Mouse (Mus musculus): ENCODE data around the gene Atp13a3.

The Atp13a3 gene

DNA sequence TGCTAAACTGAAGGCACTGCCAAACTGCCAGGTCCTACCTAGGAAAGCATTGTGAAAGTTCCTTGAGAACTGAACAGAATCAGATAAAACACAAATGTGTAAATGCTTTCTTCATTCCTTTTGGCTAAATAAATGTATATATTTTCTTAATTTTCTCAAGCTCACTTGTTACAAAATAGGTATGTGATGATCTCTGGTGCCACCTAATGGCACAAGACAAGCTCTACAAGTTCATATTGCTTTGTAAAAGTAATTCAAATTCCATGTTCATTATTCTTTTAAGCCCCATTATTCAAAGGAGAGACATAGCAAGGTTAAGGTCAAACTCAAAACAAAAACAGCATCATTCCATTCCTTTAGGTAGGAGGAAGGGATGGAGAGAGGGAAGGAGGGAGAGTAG is 91.5 kb downstream of the Atp13a3 start:
- no peak for DNase-seq (ENCODE audit: low spot score)

DNA sequence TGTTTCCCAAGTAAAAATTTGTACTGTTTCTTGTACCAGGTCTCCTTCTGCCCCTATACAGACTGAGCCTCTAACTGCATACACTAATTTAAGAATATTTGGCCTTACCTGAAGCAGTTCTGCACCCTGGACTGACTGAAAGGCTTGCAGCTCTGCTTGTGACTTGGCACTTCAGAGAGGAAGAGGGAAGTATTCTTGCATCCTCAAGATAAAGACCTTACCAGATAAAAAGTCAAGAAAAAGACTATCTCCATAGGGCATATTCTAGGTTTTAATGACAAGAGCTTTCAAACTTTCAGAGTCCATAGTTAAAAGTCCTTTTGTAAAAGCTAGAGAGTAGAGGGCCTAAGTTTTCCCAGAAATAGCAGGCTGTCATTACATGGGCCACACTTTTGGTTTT is 95.1 kb downstream of the Atp13a3 start, which contains the start of gene Gp5:
Gp5 (minus strand) TSS at position 133 of the 400 bp plus-strand sequence.
- DNase-seq (ENCODE audit: low spot score): no peak

DNA sequence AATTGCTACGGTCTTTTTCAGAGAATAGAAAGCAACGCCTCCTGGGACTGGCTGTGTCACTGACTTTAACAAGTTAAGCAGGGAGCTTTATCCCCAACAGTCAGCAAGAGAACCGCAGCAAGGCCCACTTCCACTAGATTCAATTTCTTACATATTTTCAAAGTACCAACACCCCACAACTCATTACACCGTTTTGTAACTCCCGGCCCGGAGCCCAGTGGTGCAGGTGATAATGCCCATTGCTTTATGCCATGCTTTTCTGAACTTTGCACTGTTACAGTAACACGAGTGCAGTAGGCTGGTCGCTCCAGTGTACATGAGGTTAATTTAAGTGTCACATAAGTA is 95.6 kb downstream of the Atp13a3 start:
- no peak for DNase-seq (ENCODE audit: low spot score)

DNA sequence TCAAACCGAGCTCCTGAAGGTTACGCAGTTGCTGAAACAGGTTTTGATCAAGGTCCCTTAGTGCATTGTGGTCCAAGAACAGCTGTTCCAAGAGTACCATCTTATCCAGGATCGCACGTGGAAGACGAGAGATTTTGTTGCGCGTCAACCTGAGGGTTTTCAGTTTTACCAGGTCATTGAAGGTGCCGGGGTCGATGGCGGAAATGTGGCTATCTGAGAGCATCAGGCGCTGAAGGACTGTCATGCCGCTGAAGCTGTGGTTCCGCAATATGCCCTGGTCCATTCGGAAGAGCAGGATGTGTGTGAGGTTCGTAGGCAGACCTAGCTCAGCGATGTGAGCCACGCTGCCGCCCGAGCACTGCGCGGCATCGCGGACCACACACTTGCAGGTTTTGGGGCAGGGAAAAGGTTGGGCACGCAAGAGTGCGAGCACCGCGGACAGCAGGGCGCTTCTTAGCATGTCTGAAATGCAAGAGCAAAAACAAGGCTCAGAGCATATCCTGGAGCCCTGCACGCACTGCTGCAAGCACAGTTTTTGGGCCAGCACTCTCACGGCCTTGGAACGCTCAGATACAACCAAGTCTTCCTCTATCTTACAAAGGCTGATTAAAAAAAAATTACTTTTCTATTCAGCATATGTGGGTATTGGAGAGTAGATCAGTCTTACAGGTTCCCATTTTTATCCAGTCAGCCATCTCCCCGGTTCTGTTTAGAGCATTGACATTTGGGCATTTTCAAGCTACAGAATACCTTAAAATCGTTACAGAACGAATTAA is 96.2 kb downstream of the Atp13a3 start:
- no peak for DNase-seq (ENCODE audit: low spot score)

DNA sequence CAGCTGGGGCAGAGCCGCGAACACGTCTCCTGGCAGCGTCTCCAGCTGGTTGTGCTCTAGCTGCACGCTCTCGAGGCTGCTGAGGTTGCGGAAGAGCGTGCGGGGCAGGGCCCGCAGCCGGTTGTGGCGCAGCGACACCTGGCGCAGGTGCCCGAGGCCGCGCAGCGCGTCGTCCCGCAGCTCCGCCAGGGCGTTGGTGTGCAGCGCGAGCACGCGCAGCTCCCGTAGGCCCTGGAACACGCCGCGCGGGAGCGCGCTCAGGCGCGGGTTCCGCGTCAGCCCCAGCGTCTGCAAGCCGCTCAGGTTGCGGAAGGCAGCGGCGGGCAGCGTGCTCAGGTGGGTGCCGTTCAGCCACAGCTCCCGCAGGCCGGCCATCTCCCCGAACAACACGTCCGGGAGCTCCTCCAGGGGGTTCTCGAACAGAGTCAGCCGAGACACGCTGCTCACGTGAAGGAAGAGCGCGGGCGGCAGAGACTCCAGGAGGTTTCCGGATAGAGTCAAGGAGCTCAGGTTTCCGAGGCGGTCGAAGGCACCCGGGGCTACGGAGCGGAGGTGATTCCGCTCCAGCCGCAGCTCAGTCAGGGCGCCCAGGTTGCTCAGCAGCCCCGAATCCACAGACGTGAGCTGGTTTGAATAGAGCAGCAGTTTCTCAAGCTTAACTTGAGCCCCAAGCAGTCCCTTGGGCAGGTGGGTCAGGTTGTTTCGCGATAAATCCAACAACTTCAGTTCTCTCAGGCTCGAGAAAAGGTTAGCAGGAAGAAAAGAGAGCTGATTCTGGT is 97.0 kb downstream of the Atp13a3 start:
- DNase-seq (ENCODE audit: low spot score): peak; percentile 26

DNA sequence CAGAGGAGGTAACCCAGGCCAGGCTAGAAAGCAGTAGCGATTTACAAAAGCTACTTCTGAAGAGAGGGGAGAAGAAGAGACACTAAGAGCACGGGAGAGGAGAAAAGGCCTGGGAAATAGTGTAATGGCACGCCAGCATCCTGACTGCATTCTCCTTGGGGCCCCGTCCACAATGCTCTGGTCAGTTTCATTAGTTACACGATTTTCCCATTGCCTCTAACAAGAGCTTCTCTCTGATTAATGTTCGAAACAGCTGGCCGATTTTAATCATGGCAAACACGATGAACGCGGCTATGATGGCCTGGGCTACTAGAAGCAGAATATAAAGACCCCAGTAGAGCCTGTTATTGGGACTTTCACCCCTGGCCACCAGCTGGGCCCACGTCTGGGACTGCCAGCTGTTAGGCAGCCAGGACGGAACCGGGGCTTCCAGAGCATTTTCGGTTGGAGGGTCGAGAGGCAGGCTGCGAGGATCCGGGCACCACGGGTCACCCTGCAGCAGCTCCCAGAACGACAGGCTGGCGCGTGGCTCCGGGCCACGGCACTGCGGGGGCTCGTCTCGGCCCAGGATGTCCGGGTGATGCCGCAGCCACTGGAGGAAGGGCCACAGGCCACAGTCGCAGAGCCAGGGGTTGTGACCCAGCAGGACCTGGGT is 97.7 kb downstream of the Atp13a3 start:
- no peak for DNase-seq (ENCODE audit: low spot score)

DNA sequence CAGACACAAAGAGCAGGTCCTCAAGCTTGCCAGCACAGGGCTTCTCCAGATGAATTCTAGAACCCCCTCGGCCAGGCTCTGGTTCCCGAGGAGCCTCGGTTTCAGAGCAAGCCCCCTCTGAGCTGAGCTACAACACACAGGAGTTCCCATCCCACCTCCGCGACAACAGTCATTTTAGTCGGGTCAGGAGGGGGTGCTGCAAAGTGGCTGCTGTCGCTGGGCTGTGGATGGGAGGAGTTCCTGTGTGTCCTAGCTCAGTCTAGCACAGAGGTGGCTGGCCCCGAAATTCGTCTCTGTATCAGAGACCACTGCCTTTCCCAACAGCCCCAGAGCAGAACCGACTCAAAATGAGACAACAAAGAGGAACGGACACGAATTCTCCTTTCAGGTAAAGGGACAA is 98.5 kb downstream of the Atp13a3 start:
- DNase-seq (ENCODE audit: low spot score): no peak

DNA sequence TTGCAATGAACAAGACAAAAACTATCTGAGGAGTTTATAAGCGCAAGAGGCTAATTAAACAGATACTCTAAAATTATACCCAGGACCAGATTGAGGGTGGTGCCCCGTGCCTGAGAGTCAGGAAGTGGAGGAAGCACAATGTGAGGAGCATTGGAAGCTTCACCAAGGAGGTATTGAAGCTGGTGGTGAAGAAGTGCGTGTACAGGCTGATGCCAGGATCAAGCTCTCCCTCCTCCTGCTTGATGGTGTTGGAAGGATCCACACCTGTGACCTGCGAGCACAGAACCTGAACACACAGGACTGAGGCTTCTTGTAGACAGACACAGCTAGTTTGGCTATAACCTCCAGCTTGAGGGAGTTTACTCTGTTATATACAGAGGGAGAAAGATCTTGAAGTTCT is 99.7 kb downstream of the Atp13a3 start:
- no peak for DNase-seq (ENCODE audit: low spot score)

DNA sequence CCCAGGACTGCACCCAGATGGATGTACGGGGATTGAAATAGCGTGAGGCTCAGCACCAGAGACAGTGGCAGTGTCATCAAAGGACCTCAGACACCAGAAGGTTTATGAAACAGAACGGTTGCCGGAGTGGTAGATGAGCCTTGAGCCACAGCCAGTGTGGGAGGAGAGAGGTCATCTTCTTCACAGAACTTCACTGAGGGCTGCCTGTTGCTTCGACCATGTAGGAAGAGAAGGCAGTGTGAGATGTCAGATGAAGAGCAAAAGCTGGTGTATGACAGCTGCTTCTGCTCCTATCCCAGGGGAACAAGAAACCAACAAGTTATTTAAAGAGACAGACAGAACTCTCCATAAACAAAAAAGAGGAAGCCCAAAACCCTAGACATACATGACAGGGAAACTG is 101.5 kb downstream of the Atp13a3 start:
- no peak for DNase-seq (ENCODE audit: low spot score)

DNA sequence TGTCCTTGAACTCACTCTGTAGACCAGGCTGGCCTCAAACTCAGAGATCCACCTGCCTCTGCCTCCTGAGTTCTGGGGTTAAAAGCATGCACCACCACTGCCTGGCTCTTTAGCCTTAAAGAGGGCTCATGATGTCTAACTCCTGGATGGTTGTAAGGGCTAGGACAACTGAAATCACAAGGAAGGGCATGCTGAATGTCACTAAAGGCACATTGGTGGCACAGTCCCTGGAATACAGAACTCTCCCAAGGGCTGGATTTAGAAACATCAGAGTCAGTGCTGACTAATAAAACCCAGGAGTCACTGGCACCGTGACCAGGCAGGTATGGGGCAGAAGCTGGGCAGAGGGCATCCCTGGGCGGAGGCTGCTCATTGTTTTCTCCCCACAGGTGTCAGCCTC is 102.4 kb downstream of the Atp13a3 start:
- no peak for DNase-seq (ENCODE audit: low spot score)

DNA sequence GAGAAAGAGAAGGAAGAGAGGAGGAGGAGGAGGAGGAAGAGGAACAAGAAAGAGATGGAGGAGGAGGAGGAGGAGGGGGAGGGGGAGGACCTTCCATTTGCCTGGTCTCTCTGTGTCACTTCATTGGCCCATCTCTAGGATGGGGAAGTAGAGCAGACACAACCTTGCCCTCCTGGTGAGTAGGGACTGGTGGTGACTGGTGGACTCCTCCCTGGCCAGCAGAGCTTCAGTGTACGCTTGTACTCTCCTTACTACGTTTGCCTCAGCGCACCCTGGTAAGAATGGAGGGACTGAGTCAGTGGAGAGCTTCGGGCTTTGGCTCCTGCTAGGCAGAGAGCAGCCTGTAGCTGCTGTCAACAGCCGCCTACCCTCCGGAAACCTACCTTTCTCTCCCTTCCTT is 103.1 kb downstream of the Atp13a3 start:
- no peak for DNase-seq (ENCODE audit: low spot score)

DNA sequence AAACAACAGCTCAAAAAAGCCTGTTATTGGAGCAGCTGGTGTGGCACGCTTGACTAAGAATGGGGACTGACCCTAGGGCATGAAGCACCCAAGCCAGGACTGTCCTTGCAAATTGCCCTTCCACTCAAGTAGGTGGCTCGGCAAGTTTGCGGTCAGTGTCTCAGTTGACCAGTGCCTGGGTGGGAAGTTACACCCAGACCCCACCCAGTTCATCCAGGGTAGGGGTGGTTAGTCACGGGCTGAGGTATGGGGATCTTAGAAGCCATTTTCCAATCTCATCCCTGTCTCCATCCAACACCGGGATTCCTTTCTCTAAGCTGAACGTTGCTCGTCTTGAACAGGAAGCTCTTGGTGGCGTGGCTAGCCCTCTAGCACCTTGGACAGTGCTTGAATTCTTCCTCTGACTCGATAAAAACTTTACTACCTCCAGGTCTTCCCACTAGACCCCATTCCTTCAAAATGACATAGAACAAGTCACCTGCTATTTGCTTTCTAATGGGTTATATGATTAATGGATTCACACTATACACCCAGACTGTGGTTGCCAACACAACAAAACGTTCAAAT is 106.0 kb downstream of the Atp13a3 start:
- DNase-seq (ENCODE audit: low spot score): no peak

DNA sequence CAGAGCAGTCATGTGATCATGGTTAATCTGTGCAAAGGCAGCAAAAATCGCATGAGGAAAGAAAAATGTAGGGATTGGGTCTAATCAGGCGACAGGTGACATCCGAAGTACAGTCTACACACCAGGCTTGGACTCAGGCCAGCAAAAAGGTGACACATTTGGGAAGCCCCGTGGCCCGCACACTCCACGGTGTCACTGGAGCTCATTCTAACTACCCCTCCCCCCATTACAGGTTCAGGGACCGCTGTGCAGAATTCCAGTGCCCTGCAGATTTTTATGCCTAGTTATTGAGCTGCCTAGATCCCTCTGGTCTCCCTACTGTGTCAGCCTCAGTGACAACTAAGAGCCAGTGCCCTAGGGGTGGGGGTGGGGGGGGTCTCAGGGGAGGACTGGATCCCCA is 108.3 kb downstream of the Atp13a3 start:
- DNase-seq (ENCODE audit: low spot score): no peak

DNA sequence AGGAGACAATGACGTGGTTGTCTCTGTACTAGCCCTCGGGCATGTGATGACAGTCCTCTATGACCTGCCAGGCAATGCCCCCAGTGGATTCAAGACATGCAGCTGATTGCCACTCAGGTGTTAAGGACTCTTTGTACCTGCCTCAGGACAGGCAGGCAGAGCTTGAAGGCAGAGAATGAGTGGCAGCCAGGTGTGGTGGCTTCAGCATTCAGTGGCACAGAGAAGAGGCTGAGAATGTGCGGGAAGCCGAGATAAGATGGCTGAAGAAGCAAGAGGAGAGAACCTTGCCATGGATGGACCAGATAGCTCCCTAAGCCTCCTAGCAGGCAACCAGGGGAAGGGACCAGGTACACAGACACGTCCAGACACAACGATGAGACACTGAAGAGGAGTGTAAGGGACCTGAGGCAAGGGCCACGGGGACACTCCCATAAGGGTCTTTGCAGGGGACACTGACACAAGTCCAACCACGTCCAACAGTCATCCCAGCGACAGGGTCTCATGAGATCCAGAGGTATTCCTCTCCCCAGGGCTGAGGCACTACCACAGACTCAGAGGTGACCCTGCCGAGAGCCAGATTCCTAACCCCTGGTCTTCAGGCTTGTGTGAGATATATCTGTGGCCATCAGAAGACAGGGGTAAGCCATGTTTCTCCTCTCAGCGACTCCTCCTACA is 109.0 kb downstream of the Atp13a3 start:
- no peak for DNase-seq (ENCODE audit: low spot score)

DNA sequence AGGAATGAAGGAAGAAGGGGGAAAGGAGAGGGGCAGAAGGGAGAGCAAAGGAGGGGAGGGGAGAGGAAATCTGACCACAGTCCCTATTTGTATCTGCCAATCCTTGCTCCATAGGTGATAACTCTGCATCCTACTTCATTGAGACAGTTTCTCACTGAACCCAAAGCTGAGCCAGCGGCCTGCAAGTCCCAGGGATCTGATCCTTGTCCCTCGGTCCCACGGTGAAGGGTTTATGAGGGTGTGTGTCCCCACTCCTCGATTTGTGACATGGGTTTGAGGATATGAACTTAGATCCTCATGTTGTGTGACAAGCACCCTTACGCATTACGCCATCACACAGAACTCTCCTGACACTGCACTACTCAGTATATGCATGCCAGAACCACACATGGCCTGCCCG is 110.7 kb downstream of the Atp13a3 start:
- no peak for DNase-seq (ENCODE audit: low spot score)

DNA sequence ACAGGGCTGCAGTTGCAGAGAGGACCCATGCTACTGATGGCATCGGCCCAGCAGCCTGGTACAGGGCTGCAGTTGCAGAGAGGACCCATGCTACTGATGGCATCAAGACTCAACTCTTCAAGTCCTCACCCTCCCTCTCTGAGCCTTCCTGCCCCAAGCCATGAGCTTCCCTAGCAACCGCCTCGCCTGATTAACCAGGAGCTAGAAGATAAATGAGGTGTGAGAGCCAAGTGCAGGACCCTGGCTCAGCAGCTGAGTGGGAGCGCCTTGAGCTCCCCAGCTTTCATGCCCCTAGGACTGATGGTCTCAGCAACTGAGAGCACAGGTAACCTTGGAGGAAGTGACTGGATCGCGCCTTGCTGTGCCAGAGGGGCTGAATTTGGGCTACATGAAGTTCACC is 115.3 kb downstream of the Atp13a3 start:
- no peak for DNase-seq (ENCODE audit: low spot score)

DNA sequence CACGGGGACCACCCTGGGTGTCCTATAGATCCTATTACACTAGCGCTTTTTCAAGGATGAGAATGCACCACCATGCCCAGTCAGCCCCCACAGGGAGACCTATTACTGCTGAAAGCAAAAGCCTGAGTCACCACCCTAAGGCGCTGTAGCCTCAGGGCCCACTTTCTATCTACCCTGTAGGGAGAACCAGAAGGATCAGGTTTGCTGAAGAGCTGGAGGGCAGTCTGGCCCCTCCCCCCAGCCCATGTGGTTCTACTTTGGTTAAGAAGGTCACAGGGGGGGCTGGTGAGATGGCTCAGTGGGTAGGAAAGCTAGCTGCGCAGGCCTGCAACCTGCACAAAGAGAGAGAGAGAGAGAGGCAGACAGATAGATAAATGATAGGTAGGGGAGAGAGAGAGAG is 120.1 kb downstream of the Atp13a3 start:
- no peak for DNase-seq (ENCODE audit: low spot score)

DNA sequence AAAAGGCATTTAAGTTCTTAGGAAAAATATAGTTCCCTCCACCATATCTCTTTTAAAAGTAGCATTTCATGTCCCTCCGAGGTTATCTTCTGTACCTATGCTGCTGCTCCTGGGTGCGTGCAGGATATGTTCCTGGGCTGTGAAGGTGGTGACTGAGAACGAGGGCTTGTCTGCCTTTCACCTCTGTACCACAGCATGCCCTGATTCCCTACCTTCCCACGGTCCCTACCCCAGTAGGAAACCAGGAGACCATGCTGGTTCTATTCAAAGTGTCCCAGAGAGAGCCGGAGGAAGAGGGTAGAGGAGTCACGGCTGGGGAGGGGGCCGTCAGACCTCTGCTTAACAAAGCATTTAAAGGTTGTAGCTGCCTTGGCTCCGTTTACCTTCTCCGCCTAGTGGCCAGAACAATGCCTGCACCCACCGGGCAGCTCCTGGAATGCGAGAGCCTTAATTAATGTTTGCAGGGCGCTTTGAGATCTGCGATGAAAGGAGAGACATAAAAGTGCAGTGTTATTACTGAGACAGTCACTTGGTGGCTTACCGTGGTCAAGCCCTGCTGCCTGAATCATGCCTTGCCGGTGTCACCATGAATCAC is 121.9 kb downstream of the Atp13a3 start:
- DNase-seq (ENCODE audit: low spot score): no peak

DNA sequence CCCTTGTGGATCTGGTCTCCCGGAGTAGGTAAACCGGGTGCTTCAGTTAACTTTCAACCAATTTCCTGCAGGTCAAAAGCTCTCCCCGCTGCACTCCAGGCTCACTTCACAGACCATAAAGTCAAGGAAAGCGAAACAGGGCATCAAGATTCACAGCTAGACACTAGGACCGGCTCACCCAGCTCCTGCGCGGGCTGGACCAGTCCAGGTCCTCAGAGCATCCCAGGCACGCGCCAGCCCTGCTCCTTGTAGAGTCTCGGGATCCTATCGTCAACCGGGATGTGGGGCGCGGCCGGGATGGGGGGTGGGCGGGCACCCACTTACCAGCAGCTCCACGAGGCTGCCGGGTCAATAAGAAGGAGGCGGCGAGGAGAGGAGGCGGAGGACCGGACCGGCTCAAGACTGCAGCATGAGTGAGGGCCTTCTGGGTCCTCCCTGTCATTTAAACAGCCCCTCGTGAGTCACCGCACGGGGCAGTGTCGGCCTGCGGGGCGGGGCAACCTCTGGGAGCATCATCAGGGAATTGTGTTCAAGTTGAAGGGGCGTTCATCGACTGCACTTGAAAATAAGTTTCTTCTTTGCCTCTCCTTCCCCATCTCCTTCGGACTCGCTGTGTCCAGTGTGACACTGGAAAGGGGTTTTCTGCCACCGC is 122.8 kb downstream of the Atp13a3 start, which contains the start of gene Lrrc15:
Lrrc15 (minus strand) TSS at position 413 of the 652 bp plus-strand sequence.
- no peak for DNase-seq (ENCODE audit: low spot score)

DNA sequence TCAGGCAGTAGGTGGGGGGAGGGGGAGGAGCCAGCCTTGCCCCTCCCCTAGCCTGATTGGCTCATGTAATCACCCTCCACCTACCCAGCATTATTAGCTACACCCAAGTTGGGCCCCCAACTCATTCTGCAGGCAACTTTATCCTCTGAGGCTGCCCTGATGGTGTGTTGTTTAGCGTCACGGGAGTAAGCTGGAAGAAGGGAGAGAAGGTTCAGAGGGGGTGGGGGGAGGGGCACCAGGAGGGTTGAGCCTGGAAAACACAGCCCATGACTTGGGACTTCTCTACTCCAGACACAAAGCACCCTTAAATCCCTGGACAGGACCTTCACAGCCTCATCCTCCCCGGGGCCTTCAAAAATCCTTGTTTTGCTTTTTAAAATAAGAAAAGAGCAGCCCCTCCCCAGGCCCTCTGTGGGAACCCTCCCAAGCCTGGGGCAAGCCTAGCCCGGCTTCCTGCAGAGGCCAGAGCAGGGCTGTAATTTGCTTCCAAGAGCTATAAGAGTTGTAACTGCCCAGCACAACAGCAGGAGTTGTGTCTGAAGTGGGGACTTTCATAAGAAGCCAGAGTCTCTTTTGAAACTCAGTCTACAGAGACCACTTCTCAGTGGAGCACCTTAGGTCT is 125.0 kb downstream of the Atp13a3 start:
- DNase-seq (ENCODE audit: low spot score): no peak

DNA sequence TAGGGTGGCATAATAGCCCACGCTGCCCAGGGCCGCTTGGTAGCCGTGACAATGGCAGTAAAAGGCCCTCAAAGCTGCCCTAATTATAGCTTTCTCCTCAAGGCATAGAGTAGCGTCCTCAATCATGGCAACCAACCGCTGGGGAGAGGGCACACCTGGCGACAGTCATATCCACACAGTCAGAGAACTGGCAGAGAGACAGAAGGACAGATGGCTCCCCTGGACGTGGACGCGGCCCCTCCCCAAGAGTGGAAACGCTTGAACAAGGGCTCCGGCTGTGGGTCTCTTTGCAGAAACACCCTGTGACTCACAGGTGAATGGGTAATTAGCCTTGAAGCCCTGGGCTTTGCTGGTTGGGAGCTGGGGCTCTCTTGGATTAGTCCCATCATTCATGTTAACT is 127.4 kb downstream of the Atp13a3 start:
- DNase-seq (ENCODE audit: low spot score): no peak
